Mouse (Mus musculus) forebrain, embryonic 11.5 days (tissue): ENCODE data around the gene Ppdpf. TPM values are rescaled to one million over a fixed set of nuclear protein-coding genes. Genes with fewer than 3 reads are reported as not detected.

Experiments
- ATAC-seq: fragments of 200-750 bp; cut with Nextera tagmentation; replicated peaks from 2 replicates; pipeline ENCODE4 v1.8.0; 2017; ENCODE audit warnings: moderate TSS enrichment; ENCODE audit not compliant: low FRiP score
- DNase-seq: peaks from one replicate; pipeline ENCODE4 v3.0.0-alpha.2; 2017; ENCODE audit warnings: low spot score
- H3K27ac ChIP-seq: fragments of 300-500 bp; sonication (generic); 2 replicates; pipeline ENCODE4 v1.5.1; 2014; ENCODE audit warnings: low read depth, low read length
- H3K27me3 ChIP-seq: fragments of 300-500 bp; sonication (generic); 2 replicates; pipeline ENCODE4 v1.6.1; 2014; ENCODE audit warnings: mild to moderate bottlenecking, low read length, mixed read lengths; ENCODE audit not compliant: control insufficient read depth, insufficient read depth
- H3K36me3 ChIP-seq: fragments of 300-500 bp; sonication (generic); 2 replicates; pipeline ENCODE4 v1.6.1; 2014; ENCODE audit warnings: mild to moderate bottlenecking, low read length, moderate library complexity, mixed read lengths; ENCODE audit not compliant: control insufficient read depth, insufficient read depth
- H3K4me1 ChIP-seq: fragments of 300-500 bp; sonication (generic); replicated peaks from 2 replicates; pipeline ENCODE4 v1.6.1; 2014; ENCODE audit warnings: low read length, mixed read lengths; ENCODE audit not compliant: control insufficient read depth, insufficient read depth
- H3K4me2 ChIP-seq: fragments of 300-500 bp; sonication (generic); 2 replicates; pipeline ENCODE4 v1.6.1; 2014; ENCODE audit warnings: low read depth, mild to moderate bottlenecking, low read length, moderate library complexity, mixed read lengths; ENCODE audit not compliant: severe bottlenecking
- H3K4me3 ChIP-seq: fragments of 300-500 bp; sonication (generic); 2 replicates; pipeline ENCODE4 v1.5.1; 2014; ENCODE audit warnings: low read depth, low read length
- H3K9ac ChIP-seq: fragments of 300-500 bp; sonication (generic); 2 replicates; pipeline ENCODE4 v1.6.1; 2014; ENCODE audit warnings: low read length
- H3K9me3 ChIP-seq: fragments of 300-500 bp; sonication (generic); 2 replicates; pipeline ENCODE4 v1.6.1; 2016; ENCODE audit warnings: low read length, mixed read lengths; ENCODE audit not compliant: control insufficient read depth
- WGBS: fragments of 180-500 bp; shearing (Covaris S2); extraction: QIAGEN DNeasy Blood & Tissue Kit; methylation state at CpG from one replicate; pipeline ENCODE4 v1.1.7; 2014; 5-methylcytosine and 5-hydroxymethylcytosine counted together
- polyA plus RNA-seq: library from polyadenylated mRNA; unstranded; fragments of >200 nt; fragmentation: Nextera tagmentation; extraction: Ambion mirVana; gene quantifications from 2 replicates; pipeline ENCODE4 v1.2.1, GENCODE M21; 2014

Ppdpf gene
- polyA plus RNA-seq, 1 experiment from 2014 or later: 443 TPM

- H3K27me3 ChIP-seq: peaks cover 30% of the 10 kb centered on the region
Observed at GRCm38 (mm10) chr2:181213021-181213445, 26.0 kb downstream of the Ppdpf start, which contains the start of gene Srms. TSS of gene Srms (minus strand) at chr2:181213185.

DNA sequence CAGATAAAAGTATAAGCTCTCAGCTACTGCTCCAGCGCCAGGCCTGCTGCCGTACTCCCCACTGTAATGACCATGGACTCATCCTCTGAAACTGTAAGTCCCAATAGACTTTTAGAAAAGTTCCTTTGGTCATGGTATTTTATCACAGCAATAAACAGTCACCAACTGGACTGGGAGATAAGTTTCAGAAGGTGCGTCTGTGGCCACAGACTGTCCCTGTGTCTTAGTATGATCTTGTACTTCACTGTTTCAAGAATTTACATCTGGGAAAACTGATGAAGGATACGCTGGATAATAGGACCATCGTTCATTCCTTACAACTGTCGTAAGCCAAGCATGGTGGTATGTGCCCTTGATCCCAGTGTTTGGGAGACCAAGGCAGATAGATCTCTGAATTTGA, 29.0 kb downstream of the Ppdpf start:
- ATAC-seq (no peak), DNase-seq (no peak)
- Histone ChIP-seq H3K9me3 (no peaks in the 10 kb centered on the region), H3K4me3 (no peak overlapping the region), H3K4me1 (peaks cover 16% of the 10 kb centered on the region; the same call in 1 of the 2 replicates), H3K9ac (no peak overlapping the region), H3K4me2 (no peak overlapping the region), H3K27ac (no peak overlapping the region), H3K27me3 (peaks cover 29% of the 10 kb centered on the region), H3K36me3 (no peaks in the 10 kb centered on the region)
- WGBS: 90% methylated on average over 6 of the region's 6 CpGs

More at GRCm38 (mm10) chr2:181213021-181213445, 26.0 kb downstream of the Ppdpf start, which contains the start of gene Srms:
- 0% methylated on average over 17 of the region's 17 CpGs for WGBS
- no peak within 1 kb of the TSS; the same call in 1 of the 2 replicates for H3K9ac ChIP-seq
- H3K27ac ChIP-seq: no peak within 1 kb of the TSS
- peaks cover 9% of the 10 kb centered on the region; the same call in 1 of the 2 replicates for H3K4me1 ChIP-seq
- H3K4me2 ChIP-seq: peak within 1 kb of the TSS; percentile 48
- H3K36me3 ChIP-seq: no peaks in the 10 kb centered on the region
- ATAC-seq: no peak; the same call in 1 of the 2 replicates
- H3K4me3 ChIP-seq: peak within 1 kb of the TSS; percentile 22
- DNase-seq: no peak
- H3K9me3 ChIP-seq: no peaks in the 10 kb centered on the region

- no peak for DNase-seq
- Histone ChIP-seq H3K27me3 (no peaks in the 10 kb centered on the region), H3K4me3 (no peak overlapping the region), H3K9ac (no peak overlapping the region; the same call in 1 of the 2 replicates), H3K27ac (no peak overlapping the region), H3K36me3 (no peaks in the 10 kb centered on the region), H3K4me1 (peaks cover 7% of the 10 kb centered on the region; the same call in 1 of the 2 replicates), H3K9me3 (no peaks in the 10 kb centered on the region), H3K4me2 (no peak overlapping the region)
- ATAC-seq: no peak
- WGBS: 71% methylated on average over 5 of the region's 5 CpGs
Observed at GRCm38 (mm10) chr2:181218881-181219485, 31.9 kb downstream of the Ppdpf start.

DNA sequence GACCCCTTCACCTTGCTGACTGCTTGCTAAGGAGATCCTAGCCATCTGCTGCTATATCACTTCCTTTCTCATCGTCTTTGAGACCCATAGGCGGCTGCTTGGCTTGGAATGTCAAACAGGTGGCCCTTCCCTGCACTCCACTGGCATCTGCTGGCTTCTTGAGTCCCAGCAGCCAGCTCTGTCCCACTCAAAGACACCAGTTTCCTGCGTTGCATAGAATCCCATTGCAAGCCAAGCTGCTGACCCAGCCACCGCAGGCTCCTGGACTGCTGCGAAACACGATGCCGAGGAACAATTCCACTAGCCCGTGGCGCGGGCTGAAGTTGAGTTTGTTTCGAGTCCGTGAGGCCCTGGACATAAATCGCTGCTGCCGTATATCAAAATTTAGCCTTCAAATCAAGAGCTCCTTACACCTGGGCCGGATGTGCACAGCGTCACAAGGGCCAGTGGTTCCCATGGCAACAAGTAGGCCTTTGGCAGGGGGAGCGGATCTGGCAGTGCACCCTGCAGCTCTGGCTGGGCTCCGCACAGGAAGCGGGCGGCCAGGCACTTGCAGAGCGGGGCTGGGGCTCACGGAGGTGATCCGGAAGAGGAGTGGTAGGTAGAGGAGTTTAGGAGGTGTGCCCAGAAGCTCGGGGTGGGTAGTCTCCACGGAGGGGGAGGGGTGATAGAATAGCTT, 32.6 kb downstream of the Ppdpf start, which contains the start of gene Fndc11:
Gene Fndc11 (plus strand): TSS at position 476 of the 679 bp plus-strand sequence.
- H3K4me3 ChIP-seq: peak within 1 kb of the TSS; percentile 26
- 4% methylated on average over 25 of the region's 25 CpGs for WGBS
- no peaks in the 10 kb centered on the region for H3K27me3 ChIP-seq
- H3K36me3 ChIP-seq: no peaks in the 10 kb centered on the region
- ATAC-seq (peak; percentile 87), DNase-seq (peak; percentile 76)
- H3K9ac ChIP-seq: peak within 1 kb of the TSS; percentile 52
- no peaks in the 10 kb centered on the region for H3K9me3 ChIP-seq
- H3K4me2 ChIP-seq: peak within 1 kb of the TSS; percentile 67
- H3K4me1 ChIP-seq: peaks cover 7% of the 10 kb centered on the region; the same call in 1 of the 2 replicates
- no peak within 1 kb of the TSS for H3K27ac ChIP-seq

- peaks cover 7% of the 10 kb centered on the region; the same call in 1 of the 2 replicates for H3K4me1 ChIP-seq
- H3K27ac ChIP-seq: no peak overlapping the region
- WGBS: 62% methylated on average over 2 of the region's 2 CpGs
- H3K9ac ChIP-seq: no peak overlapping the region
- DNase-seq: no peak
- no peaks in the 10 kb centered on the region for H3K27me3 ChIP-seq
- ATAC-seq: no peak
- H3K36me3 ChIP-seq: no peaks in the 10 kb centered on the region
- H3K9me3 ChIP-seq: no peaks in the 10 kb centered on the region
- peak overlapping the region; percentile 26; the same call in 1 of the 2 replicates for H3K4me3 ChIP-seq
- peak overlapping the region; percentile 67 for H3K4me2 ChIP-seq
Observed at GRCm38 (mm10) chr2:181220361-181220760, 33.3 kb downstream of the Ppdpf start.

GRCm38 (mm10) chr2:181224994-181225393, 37.9 kb downstream of the Ppdpf start:
- Histone ChIP-seq H3K9me3 (no peaks in the 10 kb centered on the region), H3K9ac (no peak overlapping the region), H3K4me2 (no peak overlapping the region), H3K4me3 (no peak overlapping the region), H3K27me3 (no peaks in the 10 kb centered on the region), H3K36me3 (no peaks in the 10 kb centered on the region), H3K4me1 (peaks cover 2% of the 10 kb centered on the region; the same call in 1 of the 2 replicates), H3K27ac (no peak overlapping the region)
- WGBS: 86% methylated on average over 2 of the region's 2 CpGs
- no peak for ATAC-seq
- DNase-seq: no peak

- Histone ChIP-seq H3K4me1 (no peaks in the 10 kb centered on the region), H3K4me3 (no peak overlapping the region), H3K36me3 (no peaks in the 10 kb centered on the region), H3K9me3 (no peaks in the 10 kb centered on the region), H3K4me2 (no peak overlapping the region), H3K9ac (no peak overlapping the region), H3K27ac (no peak overlapping the region), H3K27me3 (no peaks in the 10 kb centered on the region)
- WGBS: 91% methylated on average over 3 of the region's 3 CpGs
- no peak for ATAC-seq
- DNase-seq: no peak
Observed at GRCm38 (mm10) chr2:181227122-181227521, 40.1 kb downstream of the Ppdpf start.

DNA sequence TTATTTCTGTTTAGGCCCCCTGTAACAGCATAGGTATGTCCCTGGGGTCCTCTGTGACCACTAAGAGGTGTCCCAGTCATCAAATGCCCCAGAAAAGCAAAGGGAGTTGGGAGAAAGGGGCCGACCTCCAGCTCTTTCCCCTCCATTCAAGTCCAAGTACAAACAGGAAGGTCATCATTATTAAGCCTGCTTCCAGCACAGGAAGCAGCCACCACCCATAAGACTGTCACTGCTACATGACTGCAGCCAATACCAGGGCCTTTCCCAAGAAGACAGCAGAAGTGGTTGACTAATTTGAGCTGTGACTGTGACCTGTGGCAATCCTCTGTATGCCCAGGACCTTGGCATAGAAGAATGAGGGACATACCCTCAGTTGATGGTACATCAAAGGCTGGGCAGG, 41.3 kb downstream of the Ppdpf start:
- WGBS: 83% methylated on average over 1 of the region's 1 CpGs

More for the DNA sequence above, 41.3 kb downstream of the Ppdpf start:
- Histone ChIP-seq H3K9ac (no peak overlapping the region), H3K4me1 (no peaks in the 10 kb centered on the region), H3K4me2 (no peak overlapping the region), H3K4me3 (no peak overlapping the region), H3K27me3 (no peaks in the 10 kb centered on the region), H3K36me3 (no peaks in the 10 kb centered on the region), H3K9me3 (no peaks in the 10 kb centered on the region), H3K27ac (no peak overlapping the region)
- ATAC-seq: no peak
- no peak for DNase-seq
